Mouse (Mus musculus): ENCODE results near the gene Pde3a. TPM values are rescaled to one million over a fixed set of nuclear protein-coding genes. Genes with fewer than 3 reads are reported as not detected.

The Pde3a gene
- polyA plus RNA-seq, 1 experiment from 2014 or later = 4.8 TPM

DNA sequence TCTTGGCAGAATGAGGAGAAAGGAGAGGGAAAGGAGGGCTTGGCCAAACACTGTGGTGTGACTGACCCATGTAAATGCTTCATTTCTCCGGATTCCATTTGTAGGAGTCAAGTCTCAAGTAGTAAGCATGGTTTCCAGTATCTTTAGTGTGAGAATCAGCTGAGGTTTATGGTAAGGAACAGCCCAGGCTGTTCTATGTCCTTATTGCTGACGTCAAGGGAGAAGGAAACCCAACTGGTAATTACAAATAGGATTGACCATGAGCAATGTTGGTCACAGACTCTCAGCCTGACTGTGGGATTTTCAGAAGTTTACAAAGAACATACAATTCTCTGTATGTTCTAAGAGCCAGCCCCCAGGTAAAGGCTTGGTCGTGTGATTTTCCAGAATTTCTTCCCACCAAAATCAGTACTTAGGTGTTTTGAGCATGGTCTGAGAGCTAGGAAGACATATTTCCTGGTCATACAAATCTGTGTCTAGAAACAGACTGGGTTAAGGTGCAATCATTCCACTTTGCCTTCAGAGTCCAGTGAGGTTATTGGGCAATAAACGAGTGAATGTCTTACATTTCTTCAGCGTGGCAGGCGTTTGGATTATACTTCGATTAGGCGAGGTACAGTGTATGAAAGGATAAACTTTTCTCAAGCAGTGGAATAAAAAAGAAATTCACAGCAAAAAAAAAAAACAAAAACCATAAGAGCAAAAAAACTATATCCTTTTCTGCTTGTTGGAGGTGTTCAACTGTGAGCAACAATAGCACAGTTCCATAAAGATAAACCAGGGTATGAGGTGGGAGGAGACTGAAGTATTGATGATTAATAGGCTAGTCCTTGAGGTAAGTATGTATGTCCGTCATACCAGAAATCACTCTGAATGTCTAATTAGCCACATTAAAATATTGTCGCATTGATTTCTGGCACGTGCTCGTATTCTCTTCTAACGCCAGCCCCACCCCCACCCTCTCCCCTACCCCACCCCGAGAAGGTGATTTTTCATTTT, 53.0 kb downstream of the Pde3a start:
- 89% methylated on average over 14 of the region's 14 CpGs for WGBS
- ATAC-seq (ENCODE audit: low read depth) = no peak

DNA sequence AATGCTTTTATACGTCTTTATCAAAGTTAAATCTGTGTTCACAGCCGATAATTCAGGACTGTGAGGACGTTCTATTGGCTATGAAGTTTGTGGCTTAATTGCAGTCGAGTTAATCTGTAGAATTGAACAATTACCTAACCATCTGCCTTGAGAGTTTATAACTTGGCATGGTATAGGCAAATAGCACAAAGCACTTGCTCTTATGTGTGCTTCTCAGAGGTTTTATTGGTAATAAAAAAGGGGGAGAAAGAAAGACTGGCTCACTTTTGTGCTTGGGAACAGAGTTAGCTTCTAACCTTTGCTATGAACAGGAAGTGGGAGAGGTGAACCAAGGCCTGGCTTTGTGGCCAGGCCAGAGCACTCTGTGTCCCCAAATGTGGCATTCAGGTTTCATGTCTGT, 53.8 kb downstream of the Pde3a start:
- Histone ChIP-seq H3K4me1 (ENCODE audit: control insufficient read depth, insufficient read depth, low read length) (no peaks in the 10 kb centered on the region), H3K4me2 (ENCODE audit: low read depth, low read length) (no peak overlapping the region), H3K27ac (replicated peaks; ENCODE audit: low read depth, low read length) (no peak overlapping the region), H3K36me3 (ENCODE audit: control insufficient read depth, insufficient read depth, low read length) (no peaks in the 10 kb centered on the region), H3K9me3 (ENCODE audit: control insufficient read depth, low read length) (no peaks in the 10 kb centered on the region), H3K27me3 (replicated peaks; ENCODE audit: control insufficient read depth, insufficient read depth, low read length) (no peaks in the 10 kb centered on the region), H3K9ac (ENCODE audit: low read depth, low read length) (no peak overlapping the region), H3K4me3 (ENCODE audit: low read depth, low read length) (no peak overlapping the region)
- ATAC-seq (ENCODE audit: low read depth) (no peak), DNase-seq (ENCODE audit: low spot score) (no peak)
- WGBS = 81% methylated on average over 4 of the region's 4 CpGs

More for the DNA sequence above, 53.0 kb downstream of the Pde3a start:
- DNase-seq (ENCODE audit: low spot score) = no peak
- Histone ChIP-seq H3K9ac (ENCODE audit: low read depth, low read length) (no peak overlapping the region), H3K9me3 (ENCODE audit: control insufficient read depth, low read length) (no peaks in the 10 kb centered on the region), H3K4me1 (ENCODE audit: control insufficient read depth, insufficient read depth, low read length) (no peaks in the 10 kb centered on the region), H3K36me3 (ENCODE audit: control insufficient read depth, insufficient read depth, low read length) (no peaks in the 10 kb centered on the region), H3K27me3 (replicated peaks; ENCODE audit: control insufficient read depth, insufficient read depth, low read length) (no peaks in the 10 kb centered on the region), H3K27ac (replicated peaks; ENCODE audit: low read depth, low read length) (no peak overlapping the region), H3K4me2 (ENCODE audit: low read depth, low read length) (no peak overlapping the region), H3K4me3 (ENCODE audit: low read depth, low read length) (no peak overlapping the region)

DNA sequence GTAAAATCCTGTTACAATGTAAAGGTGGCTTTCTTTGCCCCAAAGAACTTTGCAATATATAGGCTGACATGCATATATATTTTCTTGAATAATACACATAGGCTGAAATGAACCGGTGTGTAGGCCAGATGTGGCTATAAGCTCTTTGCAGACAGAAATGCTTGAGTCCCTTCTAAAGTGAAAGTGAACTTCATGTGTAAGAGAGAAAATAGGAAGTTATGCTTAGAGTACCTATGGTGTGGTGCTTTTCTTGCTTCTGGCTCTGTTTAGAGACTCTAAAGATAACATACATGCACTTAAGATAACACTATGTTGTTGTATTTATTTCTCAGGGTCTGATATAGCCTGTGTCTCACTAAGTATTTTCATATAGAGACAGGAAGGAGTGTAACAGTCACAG, 58.3 kb downstream of the Pde3a start:
- no peaks in the 10 kb centered on the region for H3K36me3 ChIP-seq (ENCODE audit: control insufficient read depth, insufficient read depth, low read length)
- no peak overlapping the region for H3K4me3 ChIP-seq (ENCODE audit: low read depth, low read length)
- ATAC-seq (ENCODE audit: low read depth) (no peak), DNase-seq (ENCODE audit: low spot score) (no peak)
- H3K9ac ChIP-seq (ENCODE audit: low read depth, low read length) = no peak overlapping the region
- no peak overlapping the region for H3K27ac ChIP-seq (replicated peaks; ENCODE audit: low read depth, low read length)
- 71% methylated on average over 1 of the region's 1 CpGs for WGBS
- no peaks in the 10 kb centered on the region for H3K4me1 ChIP-seq (ENCODE audit: control insufficient read depth, insufficient read depth, low read length)
- H3K9me3 ChIP-seq (ENCODE audit: control insufficient read depth, low read length) = no peaks in the 10 kb centered on the region
- H3K27me3 ChIP-seq (replicated peaks; ENCODE audit: control insufficient read depth, insufficient read depth, low read length) = no peaks in the 10 kb centered on the region
- no peak overlapping the region for H3K4me2 ChIP-seq (ENCODE audit: low read depth, low read length)

DNA sequence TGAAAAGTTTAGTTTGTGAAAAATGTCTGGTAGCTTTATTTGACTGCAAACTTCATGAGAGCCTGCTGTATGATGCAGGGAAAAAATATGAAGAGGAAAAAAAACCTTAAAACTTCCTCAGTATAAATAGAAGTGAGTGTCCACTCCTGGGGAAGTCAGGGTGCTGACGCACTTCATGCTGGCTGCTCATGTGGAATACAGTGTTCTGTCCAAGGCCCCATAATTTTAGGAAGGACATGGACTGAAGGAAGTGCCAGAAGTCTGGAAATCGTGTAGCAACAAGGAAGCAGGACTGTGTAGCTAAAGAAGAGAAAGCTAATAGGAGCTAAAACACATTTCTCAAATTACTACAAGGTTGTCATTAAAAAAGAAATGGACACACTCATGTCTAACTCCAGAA, 59.4 kb downstream of the Pde3a start:
- Histone ChIP-seq H3K4me2 (ENCODE audit: low read depth, low read length) (no peak overlapping the region), H3K9ac (ENCODE audit: low read depth, low read length) (no peak overlapping the region), H3K4me1 (ENCODE audit: control insufficient read depth, insufficient read depth, low read length) (no peaks in the 10 kb centered on the region), H3K27ac (replicated peaks; ENCODE audit: low read depth, low read length) (no peak overlapping the region), H3K9me3 (ENCODE audit: control insufficient read depth, low read length) (no peaks in the 10 kb centered on the region), H3K4me3 (ENCODE audit: low read depth, low read length) (no peak overlapping the region), H3K36me3 (ENCODE audit: control insufficient read depth, insufficient read depth, low read length) (no peaks in the 10 kb centered on the region), H3K27me3 (replicated peaks; ENCODE audit: control insufficient read depth, insufficient read depth, low read length) (no peaks in the 10 kb centered on the region)
- DNase-seq (ENCODE audit: low spot score) = no peak
- WGBS = 48% methylated on average over 2 of the region's 2 CpGs
- no peak for ATAC-seq (ENCODE audit: low read depth)

DNA sequence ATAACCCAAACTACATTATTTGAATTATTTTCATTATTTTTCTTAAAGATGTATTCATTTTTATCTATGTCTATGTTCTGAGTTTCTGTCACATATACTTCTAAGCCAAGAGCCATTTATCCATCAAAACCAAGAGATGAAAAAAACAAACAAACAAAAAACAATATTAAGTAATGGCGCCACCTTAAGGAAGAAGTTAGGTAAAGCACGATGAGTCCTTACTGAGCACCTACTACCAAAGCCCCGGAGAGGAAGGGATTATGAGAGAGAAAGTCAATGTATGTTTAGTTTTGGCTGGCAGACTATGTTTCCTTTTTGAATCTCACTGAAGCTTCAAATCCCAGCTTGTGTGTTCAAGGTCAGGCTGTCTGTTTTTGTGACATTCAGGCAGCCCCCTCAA, 60.8 kb downstream of the Pde3a start:
- Histone ChIP-seq H3K27ac (replicated peaks; ENCODE audit: low read depth, low read length) (no peak overlapping the region), H3K36me3 (ENCODE audit: control insufficient read depth, insufficient read depth, low read length) (no peaks in the 10 kb centered on the region), H3K4me1 (ENCODE audit: control insufficient read depth, insufficient read depth, low read length) (no peaks in the 10 kb centered on the region), H3K9ac (ENCODE audit: low read depth, low read length) (no peak overlapping the region), H3K9me3 (ENCODE audit: control insufficient read depth, low read length) (no peaks in the 10 kb centered on the region), H3K27me3 (replicated peaks; ENCODE audit: control insufficient read depth, insufficient read depth, low read length) (no peaks in the 10 kb centered on the region), H3K4me3 (ENCODE audit: low read depth, low read length) (no peak overlapping the region), H3K4me2 (ENCODE audit: low read depth, low read length) (no peak overlapping the region)
- WGBS = 32% methylated on average over 3 of the region's 3 CpGs
- DNase-seq (ENCODE audit: low spot score) (no peak), ATAC-seq (ENCODE audit: low read depth) (no peak)

DNA sequence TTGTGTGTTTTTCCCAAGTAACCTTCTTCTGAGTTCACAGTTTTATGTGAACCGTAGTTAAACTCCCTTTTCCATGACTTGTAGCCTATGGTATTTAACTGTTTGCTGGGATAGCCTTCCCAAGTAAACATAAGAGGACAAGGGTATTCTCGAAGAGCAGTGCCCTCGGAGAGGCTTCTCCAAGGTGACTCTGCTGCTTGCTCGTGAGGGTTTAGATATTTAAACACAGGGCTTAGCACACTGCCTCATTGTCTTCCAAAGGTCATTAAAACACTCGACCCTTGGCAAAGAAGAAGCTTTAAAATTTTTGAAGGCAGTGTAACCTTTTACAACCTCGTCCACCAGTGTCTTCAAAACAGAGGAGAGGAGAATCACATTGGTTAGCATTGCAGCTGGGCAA, 61.3 kb downstream of the Pde3a start:
- Histone ChIP-seq H3K9ac (ENCODE audit: low read depth, low read length) (no peak overlapping the region), H3K36me3 (ENCODE audit: control insufficient read depth, insufficient read depth, low read length) (no peaks in the 10 kb centered on the region), H3K27me3 (replicated peaks; ENCODE audit: control insufficient read depth, insufficient read depth, low read length) (no peaks in the 10 kb centered on the region), H3K4me1 (ENCODE audit: control insufficient read depth, insufficient read depth, low read length) (no peaks in the 10 kb centered on the region), H3K9me3 (ENCODE audit: control insufficient read depth, low read length) (no peaks in the 10 kb centered on the region), H3K4me2 (ENCODE audit: low read depth, low read length) (no peak overlapping the region), H3K4me3 (ENCODE audit: low read depth, low read length) (no peak overlapping the region), H3K27ac (replicated peaks; ENCODE audit: low read depth, low read length) (no peak overlapping the region)
- no peak for ATAC-seq (ENCODE audit: low read depth)
- no peak for DNase-seq (ENCODE audit: low spot score)
- 44% methylated on average over 6 of the region's 6 CpGs for WGBS

DNA sequence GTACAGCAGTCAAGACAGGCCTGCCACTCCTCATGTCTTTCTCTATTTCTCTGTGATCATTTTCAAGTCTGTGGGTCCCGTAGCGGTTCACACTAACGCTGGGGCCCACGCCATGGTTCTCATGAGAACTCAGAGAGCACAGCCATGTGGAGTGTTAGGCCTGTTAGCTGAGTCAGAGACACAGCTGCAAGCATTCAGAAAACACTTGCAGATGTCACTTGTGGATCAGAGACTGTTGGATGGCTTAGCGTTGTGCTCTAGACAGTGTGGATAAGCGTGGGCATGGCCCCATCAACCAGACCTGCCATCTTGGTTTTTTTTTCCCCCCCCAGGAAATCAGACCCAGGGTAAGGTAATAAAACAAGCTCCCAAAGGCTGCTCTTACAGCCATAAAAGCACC, 62.5 kb downstream of the Pde3a start:
- no peaks in the 10 kb centered on the region for H3K4me1 ChIP-seq (ENCODE audit: control insufficient read depth, insufficient read depth, low read length)
- H3K9ac ChIP-seq (ENCODE audit: low read depth, low read length) = no peak overlapping the region
- no peak for ATAC-seq (ENCODE audit: low read depth)
- no peak overlapping the region for H3K4me2 ChIP-seq (ENCODE audit: low read depth, low read length)
- DNase-seq (ENCODE audit: low spot score) = peak; percentile 33
- H3K27ac ChIP-seq (replicated peaks; ENCODE audit: low read depth, low read length) = no peak overlapping the region
- no peaks in the 10 kb centered on the region for H3K27me3 ChIP-seq (replicated peaks; ENCODE audit: control insufficient read depth, insufficient read depth, low read length)
- no peaks in the 10 kb centered on the region for H3K36me3 ChIP-seq (ENCODE audit: control insufficient read depth, insufficient read depth, low read length)
- H3K9me3 ChIP-seq (ENCODE audit: control insufficient read depth, low read length) = no peaks in the 10 kb centered on the region
- WGBS = 66% methylated on average over 6 of the region's 6 CpGs
- no peak overlapping the region for H3K4me3 ChIP-seq (ENCODE audit: low read depth, low read length)

DNA sequence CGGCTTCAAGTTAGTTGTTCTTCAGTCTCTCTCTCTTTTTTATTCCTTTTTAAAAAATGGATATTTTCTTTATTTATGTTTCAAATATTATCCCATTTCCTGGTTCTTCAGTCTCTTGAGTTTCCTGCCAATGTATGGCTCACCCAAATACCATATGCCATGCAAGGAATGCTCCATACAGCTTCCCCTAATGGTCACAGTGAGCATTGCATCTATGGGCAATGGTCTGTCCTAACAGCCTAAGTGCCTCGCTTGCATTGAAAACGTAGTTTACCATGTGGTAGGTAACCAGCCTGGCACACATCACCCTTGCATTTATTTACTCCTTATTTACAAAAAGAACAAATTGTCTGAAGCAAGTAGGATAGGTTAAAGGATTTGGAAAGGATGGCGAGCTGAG, 64.0 kb downstream of the Pde3a start:
- WGBS = 90% methylated on average over 4 of the region's 4 CpGs
- H3K27ac ChIP-seq (replicated peaks; ENCODE audit: low read depth, low read length) = no peak overlapping the region
- no peak for ATAC-seq (ENCODE audit: low read depth)

DNA sequence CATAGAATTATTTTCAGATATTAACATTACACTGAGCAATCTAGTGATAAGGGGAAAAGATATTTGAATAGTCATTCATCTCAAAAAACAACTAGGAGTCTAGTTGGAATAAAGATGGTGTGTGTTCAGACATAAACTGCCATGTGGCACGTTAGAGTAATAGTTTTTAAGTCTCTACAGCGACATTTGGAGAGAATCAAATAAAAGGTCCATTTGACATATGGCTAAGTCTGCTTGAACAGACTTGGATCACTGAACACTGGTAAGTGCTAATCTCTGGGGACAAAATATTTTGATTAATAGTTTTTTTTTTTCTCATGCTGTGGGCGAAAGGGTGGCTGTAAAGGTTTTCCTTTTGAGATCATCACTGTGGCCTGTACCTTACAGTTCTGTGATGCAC, 69.4 kb downstream of the Pde3a start:
- no peak overlapping the region for H3K9ac ChIP-seq (ENCODE audit: low read depth, low read length)
- 50% methylated on average over 3 of the region's 3 CpGs for WGBS
- ATAC-seq (ENCODE audit: low read depth) (no peak), DNase-seq (ENCODE audit: low spot score) (no peak)
- H3K9me3 ChIP-seq (ENCODE audit: control insufficient read depth, low read length) = no peaks in the 10 kb centered on the region
- no peak overlapping the region for H3K4me2 ChIP-seq (ENCODE audit: low read depth, low read length)
- no peak overlapping the region for H3K27ac ChIP-seq (replicated peaks; ENCODE audit: low read depth, low read length)
- H3K27me3 ChIP-seq (replicated peaks; ENCODE audit: control insufficient read depth, insufficient read depth, low read length) = no peaks in the 10 kb centered on the region
- no peaks in the 10 kb centered on the region for H3K36me3 ChIP-seq (ENCODE audit: control insufficient read depth, insufficient read depth, low read length)
- no peak overlapping the region for H3K4me3 ChIP-seq (ENCODE audit: low read depth, low read length)
- no peaks in the 10 kb centered on the region for H3K4me1 ChIP-seq (ENCODE audit: control insufficient read depth, insufficient read depth, low read length)

More for the DNA sequence above, 64.0 kb downstream of the Pde3a start:
- Histone ChIP-seq H3K4me1 (ENCODE audit: control insufficient read depth, insufficient read depth, low read length) (no peaks in the 10 kb centered on the region), H3K9me3 (ENCODE audit: control insufficient read depth, low read length) (no peaks in the 10 kb centered on the region), H3K4me3 (ENCODE audit: low read depth, low read length) (no peak overlapping the region), H3K27me3 (replicated peaks; ENCODE audit: control insufficient read depth, insufficient read depth, low read length) (no peaks in the 10 kb centered on the region), H3K4me2 (ENCODE audit: low read depth, low read length) (no peak overlapping the region), H3K9ac (ENCODE audit: low read depth, low read length) (no peak overlapping the region), H3K36me3 (ENCODE audit: control insufficient read depth, insufficient read depth, low read length) (no peaks in the 10 kb centered on the region)
- DNase-seq (ENCODE audit: low spot score) = no peak
